Comparison of ENCODE assay signal across 20 mouse cellular contexts in genomic region chr14:93083140-93083539, GRCm38 (mm10).
A peak's percentile ranks its signal among the peaks of the same experiment; 100 is the strongest.
DNase-seq lines count a peak whose midpoint lies in the region; ATAC-seq lines count a peak whose summit lies in the region.
"Had no signal": no experiment of that assay in that cellular context is flagged by ENCODE, and none has a peak within 500 bp of the region (broad histone marks: within the 10 kb centered on the region; RNA-seq: fewer than 3 reads in every experiment).

No protein-coding gene starts in this region.

- H3K4me2 ChIP-seq in midbrain, embryonic 13.5 days (replicated peaks): no peak overlapping the region
- H3K4me2 ChIP-seq in midbrain, embryonic 16.5 days (ENCODE audit: low read length): no peak overlapping the region
- H3K4me2 ChIP-seq in forebrain, embryonic 11.5 days (ENCODE audit: low read depth, low read length, severe bottlenecking): no peak overlapping the region
- H3K4me2 ChIP-seq in neural tube, embryonic 13.5 days: no peak overlapping the region
- H3K4me2 ChIP-seq: embryonic facial prominence, embryonic 15.5 days; heart, embryonic 15.5 days; limb, embryonic 12.5 days; liver, embryonic 13.5 days; lung, embryonic 15.5 days had no signal

- no peak overlapping the region for H3K9ac ChIP-seq in midbrain, embryonic 13.5 days (replicated peaks)
- H3K9ac ChIP-seq in midbrain, embryonic 16.5 days (ENCODE audit: low read depth, low read length): no peak overlapping the region
- H3K9ac ChIP-seq in forebrain, embryonic 11.5 days (ENCODE audit: low read length): no peak overlapping the region
- H3K9ac ChIP-seq in neural tube, embryonic 13.5 days: no peak overlapping the region
- H3K9ac ChIP-seq: embryonic facial prominence, embryonic 15.5 days; heart, embryonic 15.5 days; limb, embryonic 12.5 days; liver, embryonic 13.5 days; lung, embryonic 15.5 days had no signal

- H3K4me1 ChIP-seq in midbrain, embryonic 13.5 days (replicated peaks): 0 out of 2 replicates have a peak, but pooled peaks cover 8% of the 10 kb centered on the region
- no peaks in the 10 kb centered on the region; the same call in 1 of the 2 replicates for H3K4me1 ChIP-seq in midbrain, embryonic 16.5 days (ENCODE audit: control insufficient read depth, insufficient read depth, low read length)
- peaks cover 6% of the 10 kb centered on the region; the same call in 1 of the 2 replicates for H3K4me1 ChIP-seq in forebrain, embryonic 11.5 days (replicated peaks; ENCODE audit: control insufficient read depth, insufficient read depth, low read length)
- peaks cover 21% of the 10 kb centered on the region for H3K4me1 ChIP-seq in neural tube, embryonic 13.5 days (replicated peaks)
- H3K4me1 ChIP-seq: embryonic facial prominence, embryonic 15.5 days; heart, embryonic 15.5 days; liver, embryonic 13.5 days; lung, embryonic 15.5 days had no signal

- H3K27me3 ChIP-seq in midbrain, embryonic 13.5 days: 0 out of 2 replicates have a peak, but pooled peaks cover 4% of the 10 kb centered on the region
- H3K27me3 ChIP-seq in midbrain, embryonic 16.5 days (ENCODE audit: control insufficient read depth, insufficient read depth, low read depth, low read length): no peaks in the 10 kb centered on the region
- no peaks in the 10 kb centered on the region for H3K27me3 ChIP-seq in forebrain, embryonic 11.5 days (ENCODE audit: control insufficient read depth, insufficient read depth, low read length)
- H3K27me3 ChIP-seq in neural tube, embryonic 13.5 days: no peaks in the 10 kb centered on the region
- H3K27me3 ChIP-seq: embryonic facial prominence, embryonic 15.5 days; heart, embryonic 15.5 days; limb, embryonic 12.5 days; liver, embryonic 13.5 days; lung, embryonic 15.5 days had no signal

- DNase-seq in embryo, embryonic 11 days: peak; percentile 14
- DNase-seq in embryo, embryonic 10 days (ENCODE audit: low spot score): no peak
- peak; percentile 72 for DNase-seq in forebrain, embryonic 11.5 days (ENCODE audit: low spot score)
- no peak for DNase-seq in left cerebral cortex, adult 9 months (ENCODE audit: low spot score in 2 of 2)
- DNase-seq: adrenal gland, postnatal 14 days; cerebellum, adult 18-20 months; heart, adult 2 months; kidney, adult 18-20 months; kidney, postnatal 14 days; liver, embryonic 13.5 days; right cerebral cortex, postnatal 14 days had no signal

- peak; percentile 88 for ATAC-seq in midbrain, embryonic 13.5 days
- ATAC-seq in midbrain, embryonic 16.5 days: no peak
- peak; percentile 98 for ATAC-seq in forebrain, embryonic 11.5 days (replicated peaks; ENCODE audit: low FRiP score)
- peak; percentile 63 for ATAC-seq in neural tube, embryonic 13.5 days (ENCODE audit: low read depth)
- ATAC-seq in CD4-positive, CD25-positive, alpha-beta regulatory T cell, adult 4 months: no peak
- ATAC-seq: activated CD4-positive, CD25-positive, alpha-beta regulatory T cell, adult 4 months had no signal

- H3K27ac ChIP-seq in midbrain, embryonic 13.5 days: no peak overlapping the region
- no peak overlapping the region for H3K27ac ChIP-seq in midbrain, embryonic 16.5 days (ENCODE audit: low read length)
- H3K27ac ChIP-seq in forebrain, embryonic 11.5 days (ENCODE audit: low read depth, low read length): no peak overlapping the region
- H3K27ac ChIP-seq in neural tube, embryonic 13.5 days (replicated peaks): no peak overlapping the region
- H3K27ac ChIP-seq: embryonic facial prominence, embryonic 15.5 days; heart, adult 2 months; heart, embryonic 15.5 days; limb, embryonic 12.5 days; liver, embryonic 13.5 days; lung, embryonic 15.5 days had no signal

- no peaks in the 10 kb centered on the region for H3K36me3 ChIP-seq in midbrain, embryonic 13.5 days
- H3K36me3 ChIP-seq in midbrain, embryonic 16.5 days (ENCODE audit: control insufficient read depth, insufficient read depth, low read length): no peaks in the 10 kb centered on the region
- no peaks in the 10 kb centered on the region for H3K36me3 ChIP-seq in forebrain, embryonic 11.5 days (ENCODE audit: control insufficient read depth, insufficient read depth, low read length)
- no peaks in the 10 kb centered on the region for H3K36me3 ChIP-seq in neural tube, embryonic 13.5 days
- H3K36me3 ChIP-seq: embryonic facial prominence, embryonic 15.5 days; heart, embryonic 15.5 days; limb, embryonic 12.5 days; liver, embryonic 13.5 days; lung, embryonic 15.5 days had no signal

- H3K9me3 ChIP-seq in midbrain, embryonic 13.5 days: no peaks in the 10 kb centered on the region
- no peaks in the 10 kb centered on the region for H3K9me3 ChIP-seq in midbrain, embryonic 16.5 days (replicated peaks; ENCODE audit: control insufficient read depth, low read length, poor library complexity, severe bottlenecking)
- H3K9me3 ChIP-seq in forebrain, embryonic 11.5 days (ENCODE audit: control insufficient read depth, low read length): no peaks in the 10 kb centered on the region
- H3K9me3 ChIP-seq in neural tube, embryonic 13.5 days: no peaks in the 10 kb centered on the region
- H3K9me3 ChIP-seq: embryonic facial prominence, embryonic 15.5 days; heart, embryonic 15.5 days; limb, embryonic 12.5 days; liver, embryonic 13.5 days; lung, embryonic 15.5 days had no signal

- H3K4me3 ChIP-seq in midbrain, embryonic 13.5 days (replicated peaks): no peak overlapping the region
- H3K4me3 ChIP-seq in midbrain, embryonic 16.5 days (ENCODE audit: low read depth, low read length): no peak overlapping the region
- no peak overlapping the region for H3K4me3 ChIP-seq in forebrain, embryonic 11.5 days (ENCODE audit: low read depth, low read length)
- H3K4me3 ChIP-seq in neural tube, embryonic 13.5 days: no peak overlapping the region
- H3K4me3 ChIP-seq: embryonic facial prominence, embryonic 15.5 days; heart, adult 2 months; heart, embryonic 15.5 days; limb, embryonic 12.5 days; liver, embryonic 13.5 days; lung, embryonic 15.5 days had no signal

- 2% methylated on average over 2 of the region's 2 CpGs for WGBS in midbrain, embryonic 13.5 days
- WGBS in midbrain, embryonic 16.5 days: 4% methylated on average over 2 of the region's 2 CpGs
- 2% methylated on average over 2 of the region's 2 CpGs for WGBS in forebrain, embryonic 11.5 days
- 5% methylated on average over 2 of the region's 2 CpGs for WGBS in neural tube, embryonic 13.5 days

Comparison
In these comparisons a context has a peak if more than half of its experiments do, and no peak if none do; other contexts are left out.
1. DNase-seq: peak in embryo, embryonic 11 days (single experiment) and forebrain, embryonic 11.5 days (single experiment); none in embryo, embryonic 10 days (single experiment) and left cerebral cortex, adult 9 months (0 of 2).
2. ATAC-seq: peak in midbrain, embryonic 13.5 days (single experiment), forebrain, embryonic 11.5 days (single experiment) and neural tube, embryonic 13.5 days (single experiment); none in midbrain, embryonic 16.5 days (single experiment) and CD4-positive, CD25-positive, alpha-beta regulatory T cell, adult 4 months (single experiment).